Mouse (Mus musculus) stomach, postnatal 0 days (tissue): ENCODE results near the gene Cnn2.

Source experiments
- CTCF ChIP-seq: IDR thresholded peaks from 2 replicates; pipeline ENCODE4 v1.5.1; 2016; ENCODE audit warnings: antibody characterized with exemption, low read depth, mild to moderate bottlenecking, moderate library complexity
- EP300 ChIP-seq: optimal IDR thresholded peaks from 2 replicates; pipeline ENCODE3; 2016; ENCODE audit warnings: antibody characterized with exemption

- 0 out of 2 replicates have a peak, but pooled peaks have one; percentile 4 for TF ChIP-seq CTCF
- no peak for TF ChIP-seq EP300
Observed at GRCm38 (mm10) chr10:80018739-80019297, 30.4 kb downstream of the Cnn2 start.
